Mouse (Mus musculus) brain, embryonic 14.5 days (tissue): ENCODE measurements around the gene Bhlhe40. TPM values are rescaled to one million over a fixed set of nuclear protein-coding genes. Genes with fewer than 3 reads are reported as not detected.

Source experiments
- DNase-seq: peaks from one replicate; pipeline ENCODE4 v3.0.0-alpha.2; 2011; ENCODE audit warnings: low read depth
- CTCF ChIP-seq: fragments of 200-500 bp; IDR thresholded peaks from 2 replicates; pipeline ENCODE4 v1.5.1; 2012; ENCODE audit warnings: inconsistent platforms, mild to moderate bottlenecking, moderate library complexity, borderline replicate concordance; ENCODE audit not compliant: insufficient read depth, insufficient read length; ENCODE audit errors: extremely low read depth
- POLR2A ChIP-seq: fragments of 200-500 bp; IDR thresholded peaks from 2 replicates; pipeline ENCODE4 v1.6.1; 2012; ENCODE audit warnings: mild to moderate bottlenecking, inconsistent platforms, borderline replicate concordance; ENCODE audit not compliant: poor library complexity, insufficient read depth, insufficient read length, severe bottlenecking; ENCODE audit errors: extremely low read depth
- polyA plus RNA-seq: library from polyadenylated mRNA; depleted of rRNA; stranded (reverse); fragments of >200 nt; gene quantifications from 2 replicates; pipeline ENCODE4 v1.2.3, GENCODE M21; 2012; rRNA removed

Gene Bhlhe40
- polyA plus RNA-seq, 1 experiment, result 4.0 TPM

DNA sequence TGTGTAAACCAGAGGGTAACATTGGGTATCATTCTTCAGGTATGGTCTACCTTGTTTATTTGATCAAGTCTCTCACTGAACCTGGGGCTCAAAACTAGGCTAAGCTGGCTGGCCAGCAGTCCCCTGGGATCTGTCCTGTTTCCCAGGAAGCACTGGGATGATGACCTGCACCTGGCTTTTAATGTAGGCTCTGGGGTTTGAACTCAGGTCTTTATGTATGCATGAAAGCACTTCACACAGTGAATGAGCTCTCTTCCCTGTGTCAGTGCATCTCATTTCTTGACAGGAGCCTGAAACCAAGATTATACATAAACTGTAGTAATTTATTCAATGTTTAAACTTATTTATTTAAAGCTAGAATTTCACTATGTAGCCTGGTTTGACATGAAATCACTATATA, 51.7 kb downstream of the Bhlhe40 start:
- no peak for DNase-seq
- TF ChIP-seq POLR2A, result no peak
- no peak for TF ChIP-seq CTCF

DNA sequence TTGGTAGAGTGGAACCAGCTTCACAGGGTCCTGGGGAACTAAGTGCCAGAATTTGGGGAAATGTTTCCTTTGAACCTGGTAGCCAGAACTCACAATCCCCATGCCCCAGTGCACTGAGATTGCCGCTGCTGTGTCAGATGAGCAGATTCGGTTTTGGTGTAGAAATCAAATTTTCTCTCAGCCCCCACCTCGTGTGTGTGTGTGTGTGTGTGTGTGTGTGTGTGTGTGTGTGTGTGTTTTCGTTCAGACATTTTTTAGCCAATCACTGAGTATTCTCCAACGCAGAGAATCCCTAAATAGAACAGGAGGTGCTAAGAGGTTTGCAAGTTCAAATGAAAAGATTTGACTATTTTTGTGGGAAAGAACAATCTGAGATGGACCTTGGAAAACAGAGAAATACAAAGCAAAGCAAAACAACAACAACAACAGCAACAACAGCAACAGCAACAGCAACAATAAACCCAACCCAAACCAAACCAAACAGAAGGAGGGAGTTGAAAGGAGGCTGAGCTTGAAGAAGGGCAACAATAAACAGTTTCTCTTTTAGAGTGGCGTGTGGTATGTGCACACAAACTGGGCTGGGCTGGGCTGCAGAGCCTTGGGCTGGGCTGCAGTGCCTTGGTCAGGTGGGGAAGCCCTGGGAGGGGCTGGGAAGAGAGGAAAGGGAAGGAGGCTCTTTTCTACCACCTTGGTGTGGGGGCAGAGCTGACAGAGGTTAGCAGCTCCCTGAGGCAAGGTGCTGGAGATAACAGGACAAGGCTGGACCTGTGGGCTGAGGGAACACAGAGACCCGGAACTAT, 52.9 kb downstream of the Bhlhe40 start:
- DNase-seq, result no peak
- TF ChIP-seq POLR2A, result no peak
- TF ChIP-seq CTCF, result no peak

Other genes with a start within 250 kb of the Bhlhe40 start
- gene Arl8b, start 122.5 kb downstream of the Bhlhe40 start, polyA plus RNA-seq, result 29.5 and 43.5 TPM in 2 replicates
- gene Edem1, start 168.0 kb downstream of the Bhlhe40 start, polyA plus RNA-seq, result 10.9 and 12.8 TPM in 2 replicates